Mouse (Mus musculus) ES-Bruce4 (cell line): ENCODE measurements at regions not wholly inside any gene's neighbourhood (a gene's known extent, or its start where the extent isn't known, plus 50 kb on each side); places are given as distances from the start of the nearest gene placed in this dataset.

Source experiments
- H3K27ac ChIP-seq: 2 replicates; pipeline ENCODE4 v1.5.1; 2012; ENCODE audit warnings: low read length, inconsistent platforms; ENCODE audit not compliant: insufficient read depth
- H3K27me3 ChIP-seq: 2 replicates; pipeline ENCODE4 v1.6.1; 2012; ENCODE audit warnings: mild to moderate bottlenecking, low read length, inconsistent platforms; ENCODE audit not compliant: control insufficient read depth, poor library complexity, insufficient read depth, severe bottlenecking
- H3K36me3 ChIP-seq: 2 replicates; pipeline ENCODE4 v1.6.1; 2012; ENCODE audit warnings: inconsistent platforms, mild to moderate bottlenecking, low read length, moderate library complexity; ENCODE audit not compliant: control insufficient read depth, poor library complexity, insufficient read depth, severe bottlenecking
- H3K4me1 ChIP-seq: one replicate; pipeline ENCODE4 v1.8.1; 2011; ENCODE audit warnings: low read length; ENCODE audit not compliant: control insufficient read depth, insufficient read depth
- H3K4me3 ChIP-seq: 2 replicates; pipeline ENCODE4 v1.5.1; 2011; ENCODE audit warnings: low read depth, mild to moderate bottlenecking, low read length
- H3K9ac ChIP-seq: 2 replicates; pipeline ENCODE4 v1.6.1; 2012; ENCODE audit warnings: low read depth, mild to moderate bottlenecking, inconsistent platforms; ENCODE audit not compliant: poor library complexity, severe bottlenecking
- H3K9me3 ChIP-seq: replicated peaks from 2 replicates; pipeline ENCODE4 v1.6.1; 2012; ENCODE audit warnings: mild to moderate bottlenecking, low read length, inconsistent platforms; ENCODE audit not compliant: control insufficient read depth, poor library complexity, insufficient read depth, severe bottlenecking
- CTCF ChIP-seq: IDR thresholded peaks from one replicate; pipeline ENCODE4 v1.8.1; 2011; ENCODE audit warnings: low read depth, low read length
- EP300 ChIP-seq: IDR thresholded peaks from 2 replicates; pipeline ENCODE4 v1.6.1; 2011; ENCODE audit warnings: low read depth, low read length; ENCODE audit not compliant: insufficient read depth
- POLR2A ChIP-seq: IDR thresholded peaks from one replicate; pipeline ENCODE4 v1.8.1; 2011; ENCODE audit warnings: low read length; ENCODE audit not compliant: insufficient read depth

DNA sequence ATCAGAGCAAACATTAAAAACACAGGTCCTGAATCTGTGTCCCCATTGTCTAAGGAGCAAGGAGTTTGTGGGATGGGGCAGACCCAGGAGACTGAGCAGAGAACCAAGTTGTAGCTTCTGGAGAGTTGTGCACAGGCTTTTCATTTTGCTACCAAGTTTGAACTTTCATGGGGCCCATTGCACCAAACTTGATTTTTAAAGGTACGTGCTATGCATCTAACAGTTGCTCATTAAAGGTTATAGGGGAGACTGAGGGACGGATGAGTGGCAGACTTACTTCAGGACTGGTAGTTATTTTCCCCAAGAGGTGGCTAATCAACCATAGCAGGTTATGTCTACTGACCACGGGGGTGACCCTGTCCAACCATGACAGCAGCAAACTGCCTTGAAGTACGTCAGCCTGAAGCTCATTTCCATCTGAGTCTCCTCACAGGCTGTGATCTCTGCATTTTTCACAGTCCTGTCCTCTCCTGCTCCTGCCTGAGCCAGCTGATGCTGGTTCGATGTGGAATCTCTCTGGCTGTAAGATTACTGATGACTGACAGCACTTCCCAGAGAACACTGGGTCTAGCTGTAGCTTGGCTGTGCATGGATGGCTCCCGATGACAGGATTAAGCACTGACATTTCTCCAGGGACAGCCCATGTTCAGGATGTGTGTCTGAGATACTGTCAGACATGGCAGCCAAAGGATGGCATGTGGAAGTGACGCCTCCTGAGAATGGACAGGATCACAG, 590.9 kb upstream of the Plxna2 start:
- Histone ChIP-seq H3K9ac (no peak overlapping the region), H3K4me3 (no peak overlapping the region), H3K27me3 (no peaks in the 10 kb centered on the region), H3K27ac (no peak overlapping the region), H3K4me1 (no peaks in the 10 kb centered on the region), H3K36me3 (no peaks in the 10 kb centered on the region), H3K9me3 (no peaks in the 10 kb centered on the region)
- TF ChIP-seq CTCF (no peak), EP300 (no peak), POLR2A (no peak)

DNA sequence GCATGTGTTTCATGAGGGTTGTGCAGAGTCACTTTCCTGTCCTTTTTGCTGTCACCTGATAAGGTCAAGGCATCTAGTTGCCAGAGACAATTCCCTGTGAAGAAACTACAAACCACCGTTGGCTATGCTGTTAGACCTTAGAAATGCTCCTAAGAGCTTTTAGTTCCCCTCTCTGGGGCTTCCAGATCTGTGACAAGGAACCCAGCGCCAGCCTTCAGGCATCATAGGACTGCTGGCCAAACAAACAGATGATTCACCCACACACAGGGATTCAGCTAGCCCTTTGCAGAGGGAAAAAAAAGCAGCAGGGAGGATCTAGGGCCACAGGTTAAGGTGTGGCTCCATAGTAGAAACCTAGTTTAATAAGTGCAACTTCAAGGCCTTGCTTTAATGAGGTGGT, 591.8 kb upstream of the Plxna2 start:
- Histone ChIP-seq H3K27me3 (no peaks in the 10 kb centered on the region), H3K9ac (no peak overlapping the region), H3K36me3 (no peaks in the 10 kb centered on the region), H3K4me1 (no peaks in the 10 kb centered on the region), H3K27ac (no peak overlapping the region), H3K4me3 (no peak overlapping the region), H3K9me3 (no peaks in the 10 kb centered on the region)
- TF ChIP-seq EP300, result no peak
- TF ChIP-seq POLR2A, result no peak

DNA sequence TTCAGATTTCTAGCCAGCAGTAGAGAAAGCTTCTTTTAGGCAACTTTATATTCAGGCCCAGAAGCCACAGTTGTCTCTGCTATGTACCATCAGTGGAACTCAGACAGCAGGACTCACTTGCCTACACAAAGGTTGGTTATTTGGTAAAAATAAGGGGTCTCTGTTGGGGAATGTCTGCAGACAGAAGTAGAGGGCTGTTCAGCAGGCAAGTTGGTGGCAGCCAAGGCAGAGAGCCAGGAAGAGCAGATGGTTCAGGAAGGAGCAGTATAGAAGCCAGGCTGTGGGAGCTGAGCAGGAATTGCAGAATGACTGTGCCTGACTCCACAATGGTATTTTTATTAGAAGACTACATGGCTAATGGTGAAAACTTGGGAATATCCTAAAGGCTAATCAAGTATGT, 598.7 kb upstream of the Plxna2 start:
- TF ChIP-seq EP300 (no peak), CTCF (no peak), POLR2A (no peak)
- Histone ChIP-seq H3K36me3 (no peaks in the 10 kb centered on the region), H3K9me3 (no peaks in the 10 kb centered on the region), H3K27ac (no peak overlapping the region), H3K4me3 (no peak overlapping the region), H3K27me3 (no peaks in the 10 kb centered on the region), H3K4me1 (no peaks in the 10 kb centered on the region), H3K9ac (no peak overlapping the region)

DNA sequence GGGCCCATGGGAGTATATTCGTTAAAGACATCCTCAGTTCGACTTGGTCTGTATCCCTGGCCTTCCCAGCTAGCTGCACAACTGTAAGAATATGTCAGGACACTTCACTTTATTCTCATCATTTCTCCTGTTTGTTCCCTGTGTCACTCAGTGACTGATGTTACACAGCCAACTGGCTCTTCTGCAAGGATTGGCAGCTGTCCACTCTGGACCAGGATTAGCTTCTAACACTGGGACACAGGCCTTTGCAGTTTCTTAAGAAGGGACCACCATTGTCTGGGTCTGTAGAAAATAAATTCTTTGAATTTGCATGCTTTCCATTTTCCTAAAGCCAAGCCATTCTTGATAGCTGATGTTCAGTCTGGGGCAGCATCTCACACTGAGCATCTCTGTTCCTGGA, 622.1 kb upstream of the Camk1g start:
- Histone ChIP-seq H3K36me3 (no peaks in the 10 kb centered on the region), H3K27me3 (no peaks in the 10 kb centered on the region), H3K4me1 (no peaks in the 10 kb centered on the region), H3K9me3 (no peaks in the 10 kb centered on the region), H3K27ac (no peak overlapping the region), H3K4me3 (no peak overlapping the region), H3K9ac (no peak overlapping the region)
- TF ChIP-seq CTCF (no peak), EP300 (no peak), POLR2A (no peak)

DNA sequence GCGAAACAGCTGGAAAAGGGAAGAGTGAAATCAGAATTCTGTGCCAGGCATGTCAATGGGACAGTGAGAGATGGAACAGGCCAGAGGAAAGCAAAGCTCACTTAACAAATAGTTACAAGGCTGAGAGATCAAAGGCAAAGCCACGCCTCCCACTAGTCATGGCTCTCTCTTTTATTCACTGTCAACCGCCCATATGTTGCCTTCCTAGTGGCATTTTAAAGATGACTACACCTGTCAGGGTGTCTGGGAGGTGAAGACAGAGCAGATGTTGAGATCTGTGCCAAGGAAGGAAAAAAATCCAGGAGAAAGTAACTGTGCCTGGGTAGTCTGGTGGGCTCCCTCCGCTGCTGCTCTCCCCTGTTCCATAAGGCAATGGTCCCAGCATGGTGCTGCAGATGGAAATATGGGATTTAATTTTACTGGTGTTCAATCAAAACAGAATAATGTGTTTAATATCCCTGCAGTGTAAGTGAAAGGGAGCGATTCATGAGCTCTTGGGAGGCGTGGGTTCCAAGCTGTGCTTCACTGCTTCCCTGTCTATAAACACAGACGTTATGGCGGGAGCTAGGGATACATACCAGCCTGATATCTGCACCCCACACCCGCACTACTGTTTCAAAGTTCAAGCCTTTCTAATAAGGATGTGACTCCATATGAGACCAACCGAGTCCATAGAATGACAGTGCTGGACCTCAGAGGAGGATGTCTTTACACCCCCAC, 620.0 kb upstream of the Camk1g start:
- H3K4me1 ChIP-seq, result no peaks in the 10 kb centered on the region
- no peaks in the 10 kb centered on the region for H3K36me3 ChIP-seq
- no peaks in the 10 kb centered on the region for H3K9me3 ChIP-seq
- H3K27me3 ChIP-seq, result no peaks in the 10 kb centered on the region
- no peak overlapping the region for H3K9ac ChIP-seq
- no peak overlapping the region for H3K4me3 ChIP-seq
- no peak overlapping the region for H3K27ac ChIP-seq
- TF ChIP-seq CTCF (no peak), POLR2A (no peak), EP300 (no peak)
